Mouse (Mus musculus): Measurements from ENCODE around the gene Wdr89.

DNA sequence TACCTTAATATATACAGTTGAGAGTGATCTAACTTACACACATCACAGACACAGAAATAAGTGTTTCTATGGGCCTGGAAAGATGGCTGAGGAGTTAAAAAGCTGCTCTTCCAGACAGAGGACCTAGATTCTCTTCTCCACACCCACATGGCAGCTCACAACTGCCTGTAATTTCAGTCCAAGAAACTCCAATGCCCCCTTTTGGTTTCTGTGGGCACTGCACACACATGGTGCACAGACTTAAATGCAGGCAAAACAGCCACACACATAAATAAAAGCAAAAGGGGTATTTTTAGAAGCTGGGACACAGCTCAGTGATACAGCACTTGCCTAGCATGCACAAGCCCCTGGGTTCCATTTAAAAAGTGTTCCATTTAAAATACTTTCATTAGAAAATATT lies 81.8 kb downstream of the Wdr89 start:
- TF ChIP-seq ZC3H11A (IDR thresholded peaks at IDR 0.05; ENCODE audit: borderline replicate concordance, low read depth, low read length) (no peak), CHD2 (IDR thresholded peaks at IDR 0.05; ENCODE audit: low read depth, low read length) (no peak), HCFC1 (IDR thresholded peaks at IDR 0.05; ENCODE audit: borderline replicate concordance, insufficient read depth, low read length) (no peak), ZNF384 (IDR thresholded peaks at IDR 0.05; ENCODE audit: low read depth, low read length) (no peak)

All from ES-E14 (cell line).